Mouse (Mus musculus) MEL (cell line): ENCODE data around the gene Tmem164. TPM values are rescaled to one million over a fixed set of nuclear protein-coding genes. Genes with fewer than 3 reads are reported as not detected.

Experiments
- DNase-seq: peaks from one replicate; pipeline ENCODE4 v3.0.0; 2011; ENCODE audit warnings: low read depth, low spot score
- H3K27ac ChIP-seq: 2 replicates; pipeline ENCODE4 v1.5.1; 2012; ENCODE audit warnings: low read depth, mild to moderate bottlenecking, control low read depth, low read length, moderate library complexity; ENCODE audit not compliant: control insufficient read depth
- H3K27me3 ChIP-seq, 2 experiments: fragments of 150-350 bp in 1 of 2; sonication (generic) in 1 of 2; 2 replicates each; pipeline ENCODE4 v1.6.1; 2012; ENCODE audit warnings: low read length in 2 of 2, mild to moderate bottlenecking in 2 of 2, improper control_type of control experiment in 1 of 2, moderate library complexity in 1 of 2; ENCODE audit not compliant: insufficient read depth in 2 of 2, control insufficient read depth in 1 of 2
- H3K36me3 ChIP-seq, 2 experiments: 2 replicates each; pipeline ENCODE4 v1.6.1; 2012 to 2014; ENCODE audit warnings: low read length in 2 of 2, improper control_type of control experiment in 1 of 2, inconsistent platforms in 1 of 2, mild to moderate bottlenecking in 1 of 2; ENCODE audit not compliant: insufficient read depth in 2 of 2, control insufficient read depth in 1 of 2
- H3K4me1 ChIP-seq, 2 experiments: fragments of 150-350 bp in 1 of 2; sonication (generic) in 1 of 2; 2 replicates each; pipeline ENCODE4 v1.6.1; 2012; ENCODE audit warnings: low read length in 2 of 2, improper control_type of control experiment in 1 of 2, mild to moderate bottlenecking in 1 of 2; ENCODE audit not compliant: insufficient read depth in 2 of 2, control insufficient read depth in 1 of 2
- H3K4me3 ChIP-seq, 2 experiments: fragments of 150-350 bp in 1 of 2; sonication (generic) in 1 of 2; 2 replicates each; pipeline ENCODE4 v1.5.1; 2012; ENCODE audit warnings: low read depth in 2 of 2, low read length in 2 of 2, mild to moderate bottlenecking in 2 of 2, moderate library complexity in 2 of 2, control low read depth in 1 of 2, improper control_type of control experiment in 1 of 2; ENCODE audit not compliant: control insufficient read depth in 1 of 2, insufficient read depth in 1 of 2
- H3K79me2 ChIP-seq: 2 replicates; pipeline ENCODE4 v1.6.1; 2012; ENCODE audit warnings: mild to moderate bottlenecking, low read length, moderate library complexity; ENCODE audit not compliant: control insufficient read depth, poor library complexity, insufficient read depth
- H3K9ac ChIP-seq: 2 replicates; pipeline ENCODE4 v1.6.1; 2012; ENCODE audit warnings: low read depth, mild to moderate bottlenecking, control low read depth, low read length, moderate library complexity; ENCODE audit not compliant: control insufficient read depth, poor library complexity, severe bottlenecking
- H3K9me3 ChIP-seq: fragments of 150-350 bp; sonication (generic); replicated peaks from 2 replicates; pipeline ENCODE4 v1.6.1; 2012; ENCODE audit warnings: mild to moderate bottlenecking, low read length, improper control_type of control experiment, moderate library complexity; ENCODE audit not compliant: insufficient read depth
- BHLHE40 ChIP-seq: IDR thresholded peaks from 2 replicates; pipeline ENCODE4 v1.6.1; 2012; ENCODE audit warnings: low read depth, mild to moderate bottlenecking, inconsistent platforms, low read length, improper control_type of control experiment, borderline replicate concordance
- CHD2 ChIP-seq: IDR thresholded peaks from 2 replicates; pipeline ENCODE4 v1.6.1; 2011; ENCODE audit warnings: low read length, improper control_type of control experiment
- CTCF ChIP-seq, 3 experiments: IDR thresholded peaks in 2 of 3; conservative IDR thresholded peaks in 1 of 3; 2 replicates each; pipeline ENCODE4 v1.5.1; 2011 to 2012; ENCODE audit warnings: low read length in 3 of 3, low read depth in 2 of 3, mild to moderate bottlenecking in 2 of 3, improper control_type of control experiment in 1 of 3, inconsistent platforms in 1 of 3, mixed read lengths in 1 of 3, moderate library complexity in 1 of 3; ENCODE audit not compliant: control insufficient read depth in 1 of 3, insufficient read depth in 1 of 3, poor library complexity in 1 of 3, severe bottlenecking in 1 of 3
- E2F4 ChIP-seq: IDR thresholded peaks from 2 replicates; pipeline ENCODE4 v1.6.1; 2011; ENCODE audit warnings: low read depth, low read length, improper control_type of control experiment, borderline replicate concordance
- EP300 ChIP-seq, 2 experiments: IDR thresholded peaks; 2 replicates each; pipeline ENCODE4 v1.6.1; 2011; ENCODE audit warnings: improper control_type of control experiment in 2 of 2, low read length in 2 of 2, low read depth in 1 of 2, mild to moderate bottlenecking in 1 of 2
- ETS1 ChIP-seq: IDR thresholded peaks from 2 replicates; pipeline ENCODE4 v1.6.1; 2012; ENCODE audit warnings: low read depth, mild to moderate bottlenecking, inconsistent platforms, low read length, improper control_type of control experiment, moderate library complexity
- GATA1 ChIP-seq: IDR thresholded peaks from 2 replicates; pipeline ENCODE4 v1.6.1; 2011; ENCODE audit warnings: low read depth, low read length, improper control_type of control experiment
- HCFC1 ChIP-seq: IDR thresholded peaks from 2 replicates; pipeline ENCODE4 v1.6.1; 2012; ENCODE audit warnings: low read depth, mild to moderate bottlenecking, inconsistent platforms, low read length, improper control_type of control experiment, moderate library complexity
- JUND ChIP-seq: IDR thresholded peaks from 2 replicates; pipeline ENCODE4 v1.6.1; 2011; ENCODE audit warnings: low read depth, mild to moderate bottlenecking, improper control_type of control experiment, low read length
- KAT2A ChIP-seq: conservative IDR thresholded peaks from 2 replicates; pipeline ENCODE4 v1.6.1; 2012; ENCODE audit warnings: low read depth, low read length, improper control_type of control experiment, inconsistent platforms
- MAX ChIP-seq: IDR thresholded peaks from 2 replicates; pipeline ENCODE4 v1.6.1; 2011; ENCODE audit warnings: low read length, improper control_type of control experiment
- MXI1 ChIP-seq: IDR thresholded peaks from 2 replicates; pipeline ENCODE4 v1.6.1; 2011; ENCODE audit warnings: mild to moderate bottlenecking, low read depth, low read length, improper control_type of control experiment
- MYC ChIP-seq: IDR thresholded peaks from 2 replicates; pipeline ENCODE4 v1.6.1; 2011; ENCODE audit warnings: low read depth, mild to moderate bottlenecking, low read length, improper control_type of control experiment, moderate library complexity
- NELFE ChIP-seq: IDR thresholded peaks from 2 replicates; pipeline ENCODE4 v1.6.1; 2011; ENCODE audit warnings: low read depth, low read length, improper control_type of control experiment
- NRF1 ChIP-seq: IDR thresholded peaks from 2 replicates; pipeline ENCODE4 v1.6.1; 2014; ENCODE audit warnings: low read depth, mild to moderate bottlenecking, inconsistent platforms, low read length, improper control_type of control experiment, moderate library complexity; ENCODE audit not compliant: poor library complexity, insufficient read depth, severe bottlenecking
- POLR2A ChIP-seq, 2 experiments: IDR thresholded peaks; 2 replicates each; pipeline ENCODE4 v1.6.1; 2011 to 2012; ENCODE audit warnings: low read length in 2 of 2, mild to moderate bottlenecking in 2 of 2, control low read depth in 1 of 2, improper control_type of control experiment in 1 of 2, low read depth in 1 of 2, moderate library complexity in 1 of 2; ENCODE audit not compliant: control insufficient read depth in 1 of 2, insufficient read depth in 1 of 2, poor library complexity in 1 of 2
- POLR2AphosphoS2 ChIP-seq: IDR thresholded peaks from 2 replicates; pipeline ENCODE4 v1.6.1; 2011; ENCODE audit warnings: low read length, improper control_type of control experiment
- POLR2AphosphoS5 ChIP-seq: IDR thresholded peaks from 2 replicates; pipeline ENCODE4 v1.6.1; 2012; ENCODE audit warnings: low read depth, borderline replicate concordance, mild to moderate bottlenecking, inconsistent platforms, low read length, moderate library complexity, mixed read lengths
- RAD21 ChIP-seq: IDR thresholded peaks from 2 replicates; pipeline ENCODE4 v1.6.1; 2011; ENCODE audit warnings: mild to moderate bottlenecking, low read depth, low read length, improper control_type of control experiment
- SIN3A ChIP-seq: IDR thresholded peaks from 2 replicates; pipeline ENCODE4 v1.6.1; 2012; ENCODE audit warnings: low read length, improper control_type of control experiment, inconsistent platforms
- SMC3 ChIP-seq: IDR thresholded peaks from 2 replicates; pipeline ENCODE4 v1.6.1; 2011; ENCODE audit warnings: low read depth, low read length, improper control_type of control experiment
- TBP ChIP-seq: IDR thresholded peaks from 2 replicates; pipeline ENCODE4 v1.8.0; 2011; ENCODE audit warnings: low read depth, low read length, improper control_type of control experiment
- TCF12 ChIP-seq: IDR thresholded peaks from 2 replicates; pipeline ENCODE4 v1.6.1; 2014; ENCODE audit warnings: low read depth, mild to moderate bottlenecking, inconsistent platforms, low read length, improper control_type of control experiment, moderate library complexity
- UBTF ChIP-seq: IDR thresholded peaks from 2 replicates; pipeline ENCODE4 v1.6.1; 2012; ENCODE audit warnings: low read depth, mild to moderate bottlenecking, inconsistent platforms, low read length, improper control_type of control experiment, moderate library complexity, borderline replicate concordance; ENCODE audit not compliant: insufficient read depth
- USF1 ChIP-seq: IDR thresholded peaks from 2 replicates; pipeline ENCODE4 v1.6.1; 2014; ENCODE audit warnings: low read depth, mild to moderate bottlenecking, inconsistent platforms, low read length, improper control_type of control experiment, moderate library complexity
- USF2 ChIP-seq, 2 experiments: IDR thresholded peaks; 2 replicates each; pipeline ENCODE4 v1.6.1; 2011 to 2012; ENCODE audit warnings: improper control_type of control experiment in 2 of 2, low read length in 2 of 2, borderline replicate concordance in 1 of 2, inconsistent platforms in 1 of 2, low read depth in 1 of 2, mild to moderate bottlenecking in 1 of 2; ENCODE audit not compliant: insufficient read depth in 1 of 2
- ZKSCAN1 ChIP-seq: IDR thresholded peaks from 2 replicates; pipeline ENCODE4 v1.6.1; 2012; ENCODE audit warnings: low read depth, mild to moderate bottlenecking, inconsistent platforms, low read length, improper control_type of control experiment, moderate library complexity
- ZMIZ1 ChIP-seq: IDR thresholded peaks from 2 replicates; pipeline ENCODE4 v1.6.1; 2012; ENCODE audit warnings: low read depth, mild to moderate bottlenecking, inconsistent platforms, low read length, improper control_type of control experiment, moderate library complexity
- polyA plus RNA-seq, 2 experiments: library from polyadenylated mRNA; stranded (reverse) in 1 of 2; unstranded in 1 of 2; fragments of >175 nt in 1 of 2; fragments of >200 nt in 1 of 2; gene quantifications; 2 replicates each; pipeline versions ENCODE4 v1.2.1 to v1.2.4; 2012; ENCODE audit warnings: low replicate concordance in 2 of 2, low read depth in 1 of 2; ENCODE audit not compliant: insufficient read length in 2 of 2, insufficient read depth in 1 of 2, missing spikeins in 1 of 2
- total RNA-seq: library from RNA; depleted of rRNA; stranded (reverse); fragments of 300-350 nt; gene quantifications from 2 replicates; pipeline ENCODE4 v1.2.3, GENCODE M21; 2012

The Tmem164 gene
- total and polyA plus RNA-seq, 3 experiments: 34.3 to 92.4 (median 72.8) TPM

GRCm38 (mm10) chrX:142778638-142779037 is 97.4 kb downstream of the Tmem164 start:
- peak overlapping the region; percentile 82 for H3K27ac ChIP-seq
- H3K4me1 ChIP-seq: peaks cover 17 to 28% of the 10 kb centered on the region in 2 experiments
- TF ChIP-seq TBP (peak; percentile 66), POLR2AphosphoS2 (peak; percentile 73; the same call in 1 of the 2 replicates), UBTF (no peak), BHLHE40 (peak; percentile 99), GATA1 (peak; percentile 84), CHD2 (no peak), SIN3A (peak; percentile 85), MYC (peak; percentile 74; the same call in 1 of the 2 replicates), ZKSCAN1 (no peak), E2F4 (no peak), HCFC1 (no peak; the same call in 1 of the 2 replicates), MAX (peak; percentile 97), JUND (no peak), KAT2A (no peak), ETS1 (peak; percentile 70; the same call in 1 of the 2 replicates), POLR2AphosphoS5 (no peak), SMC3 (no peak), NELFE (no peak; the same call in 1 of the 2 replicates), EP300 (IDR thresholded peaks at IDR 0.05; ENCODE audit: low read depth in 1 of 2, low read length in 2 of 2) (peak in 1 of 2 experiments; percentile 80; a peak in 3 of 4 replicates), USF2 (IDR thresholded peaks at IDR 0.05; ENCODE audit: borderline replicate concordance in 1 of 2, insufficient read depth in 1 of 2, low read depth in 1 of 2, low read length in 2 of 2) (peak; percentile 78 to 95), ZMIZ1 (no peak), USF1 (peak; percentile 99), TCF12 (peak; percentile 30; the same call in 1 of the 2 replicates), POLR2A (IDR thresholded peaks at IDR 0.05; ENCODE audit: control insufficient read depth in 1 of 2, insufficient read depth in 1 of 2, low read depth in 1 of 2, low read length in 2 of 2, poor library complexity in 1 of 2) (peak in 1 of 2 experiments; percentile 61; a peak in 2 of 4 replicates), MXI1 (peak; percentile 84), CTCF (IDR thresholded peaks at IDR 0.05 in 2 of 3, conservative IDR thresholded peaks at IDR 0.05 in 1 of 3; ENCODE audit: control insufficient read depth in 1 of 3, insufficient read depth in 1 of 3, low read depth in 2 of 3, low read length in 3 of 3, poor library complexity in 1 of 3, severe bottlenecking in 1 of 3) (no peak), NRF1 (no peak), RAD21 (no peak)
- H3K79me2 ChIP-seq: no peaks in the 10 kb centered on the region
- no peaks in the 10 kb centered on the region for H3K27me3 ChIP-seq
- 0 out of 4 replicates have a peak overlapping the region, but pooled peaks of 1 of the 2 experiments have one; percentile 10 for H3K4me3 ChIP-seq
- peak; percentile 92 for DNase-seq
- H3K9me3 ChIP-seq: no peaks in the 10 kb centered on the region
- peak overlapping the region; percentile 66 for H3K9ac ChIP-seq
- peaks cover 11 to 52% of the 10 kb centered on the region in 2 experiments for H3K36me3 ChIP-seq
